Mouse (Mus musculus) neutrophil, adult 65 days (primary cell): ENCODE data around the gene A4gnt. TPM values are rescaled to one million over a fixed set of nuclear protein-coding genes. Genes with fewer than 3 reads are reported as not detected.

Experiments
- total RNA-seq: library from RNA; stranded (reverse); gene quantifications from 2 replicates; pipeline ENCODE4 v1.2.4, GENCODE M21; 2023

The A4gnt gene
- not detected in 2 replicates for total RNA-seq

GRCm38 (mm10) chr9:99612202-99612601, at the start of gene A4gnt:
A4gnt (plus strand) TSS chr9:99612502.

GRCm38 (mm10) chr9:99568347-99569070, 43.8 kb upstream of the A4gnt start, which contains the start of gene Armc8:
Armc8 (minus strand) TSS chr9:99568899.

GRCm38 (mm10) chr9:99575677-99576480, 36.4 kb upstream of the A4gnt start, which contains the start of gene Dbr1:
Dbr1 (plus strand) TSS chr9:99575799.

GRCm38 (mm10) chr9:99629281-99630011, 17.1 kb downstream of the A4gnt start, which contains the start of gene Dzip1l:
Dzip1l (plus strand) TSS chr9:99629496.

Other genes starting within 250 kb of the A4gnt start
- gene Mras, start 175.1 kb upstream of the A4gnt start, total RNA-seq: not detected in 2 replicates
- not detected in 2 replicates for gene Nme9, start 161.0 kb upstream of the A4gnt start, total RNA-seq
- gene Armc8, start 43.6 kb upstream of the A4gnt start, total RNA-seq: 20.7 and 24.7 TPM in 2 replicates
- 13.7 and 17.9 TPM in 2 replicates for gene Dbr1, start 36.7 kb upstream of the A4gnt start, total RNA-seq
- gene Dzip1l, start 17.0 kb downstream of the A4gnt start, total RNA-seq: not detected in 2 replicates
- not detected in 2 replicates for gene Cldn18, start 104.8 kb downstream of the A4gnt start, total RNA-seq